Comparison of ENCODE assay signal across 24 mouse cellular contexts in genomic region chr1:78518907-78519306, GRCm38 (mm10). TPM values are rescaled to one million over a fixed set of nuclear protein-coding genes. Genes with fewer than 3 reads are reported as not detected.
"Had no signal": no experiment of that assay in that cellular context is flagged by ENCODE, and none has a peak within 500 bp of the region (broad histone marks: within the 10 kb centered on the region; RNA-seq: fewer than 3 reads in every experiment).

No protein-coding gene starts in this region.

- H3K4me1 ChIP-seq: midbrain, embryonic 10.5 days; midbrain, embryonic 12.5 days; neural tube, embryonic 13.5 days; neural tube, embryonic 15.5 days had no signal

- ATAC-seq: midbrain, embryonic 16.5 days had no signal

- H3K9me3 ChIP-seq: midbrain, embryonic 10.5 days; midbrain, embryonic 12.5 days; neural tube, embryonic 13.5 days; neural tube, embryonic 15.5 days had no signal

- DNase-seq: lung, adult 18-20 months; lung, embryonic 14.5 days; lung, postnatal 10 days; lung, postnatal 4 days; midbrain, embryonic 14.5 days; retina, postnatal 1 day; right cerebral cortex, postnatal 14 days; right cerebral cortex, postnatal 4 days; spleen, adult 18-20 months; thymus, adult 18-20 months; thymus, postnatal 14 days; thymus, postnatal 36 days had no signal

- H3K27me3 ChIP-seq: midbrain, embryonic 12.5 days; neural tube, embryonic 13.5 days; neural tube, embryonic 15.5 days had no signal

- H3K27ac ChIP-seq: midbrain, embryonic 10.5 days; midbrain, embryonic 12.5 days; neural tube, embryonic 13.5 days; neural tube, embryonic 15.5 days had no signal

- H3K4me3 ChIP-seq: midbrain, embryonic 10.5 days; midbrain, embryonic 12.5 days; myocyte; neural tube, embryonic 13.5 days; neural tube, embryonic 15.5 days had no signal

- H3K36me3 ChIP-seq: midbrain, embryonic 10.5 days; midbrain, embryonic 12.5 days; neural tube, embryonic 13.5 days; neural tube, embryonic 15.5 days had no signal

RNA-seq across cellular contexts. Expression of gene BC035947, which starts 6.9 kb away (rescaled TPM):
- total RNA-seq: megakaryocyte, adult 5-6 weeks; megakaryocyte-erythroid progenitor cell, adult 5-6 weeks had no signal
- polyA plus RNA-seq: myocyte; thymus, postnatal 0 days had no signal

RNA-seq across cellular contexts. Expression of gene Mogat1, which starts 8.1 kb away (rescaled TPM):
- total RNA-seq: megakaryocyte, adult 5-6 weeks; megakaryocyte-erythroid progenitor cell, adult 5-6 weeks had no signal
- polyA plus RNA-seq: lung, embryonic 14.5 days; lung, embryonic 16.5 days; midbrain, embryonic 12.5 days; myocyte; neural tube, embryonic 11.5 days; neural tube, embryonic 13.5 days; stomach, embryonic 14.5 days had no signal
